Mouse (Mus musculus) neutrophil, adult 65 days (primary cell): ENCODE results near the gene Olfr1463. TPM values are rescaled to one million over a fixed set of nuclear protein-coding genes. Genes with fewer than 3 reads are reported as not detected.

Experiments
- total RNA-seq: library from RNA; stranded (reverse); gene quantifications from 2 replicates; pipeline ENCODE4 v1.2.4, GENCODE M21; 2023

Gene Olfr1463
- total RNA-seq = not detected in 2 replicates

GRCm38 (mm10) chr19:13231028-13231427 lies at the start of gene Olfr1463:
Gene Olfr1463 (plus strand): TSS chr19:13231328.

GRCm38 (mm10) chr19:13185434-13185833 lies 45.7 kb upstream of the Olfr1463 start, which contains the start of gene Olfr1462:
Gene Olfr1462 (plus strand): TSS chr19:13185734.

Other genes starting within 250 kb of the Olfr1463 start
- gene Olfr1451, start 236.3 kb upstream of the Olfr1463 start, total RNA-seq = not detected in 2 replicates
- not detected in 2 replicates for gene Olfr1453, start 203.0 kb upstream of the Olfr1463 start, total RNA-seq
- gene Olfr1454, start 170.7 kb upstream of the Olfr1463 start, total RNA-seq = not detected in 2 replicates
- not detected in 2 replicates for gene Olfr1457, start 133.4 kb upstream of the Olfr1463 start, total RNA-seq
- not detected in 2 replicates for gene Olfr1458, start 124.6 kb upstream of the Olfr1463 start, total RNA-seq
- 0.09 and 0.11 TPM in 2 replicates for gene Olfr1459, start 81.8 kb upstream of the Olfr1463 start, total RNA-seq
- not detected in 2 replicates for gene Olfr1461, start 68.3 kb upstream of the Olfr1463 start, total RNA-seq
- not detected in 2 replicates for gene Olfr1462, start 45.6 kb upstream of the Olfr1463 start, total RNA-seq
- not detected in 2 replicates for gene Olfr1465, start 84.2 kb downstream of the Olfr1463 start, total RNA-seq
- gene Olfr1466, start 107.5 kb downstream of the Olfr1463 start, total RNA-seq = not detected in 2 replicates
- not detected in 2 replicates for gene Olfr1467, start 130.9 kb downstream of the Olfr1463 start, total RNA-seq
- not detected in 2 replicates for gene Olfr1469, start 176.5 kb downstream of the Olfr1463 start, total RNA-seq
- gene Olfr1471, start 212.1 kb downstream of the Olfr1463 start, total RNA-seq = not detected in 2 replicates
- gene Olfr1472, start 224.8 kb downstream of the Olfr1463 start, total RNA-seq = not detected in 2 replicates
- not detected in 2 replicates for gene Olfr1474, start 238.2 kb downstream of the Olfr1463 start, total RNA-seq
- not detected in 2 replicates for gene Olfr1475, start 248.9 kb downstream of the Olfr1463 start, total RNA-seq